Mouse (Mus musculus): ENCODE data around the gene Dnajc21.

GRCm38 (mm10) chr15:10515166-10515565, 44.9 kb upstream of the Dnajc21 start:
- TF ChIP-seq POLR2A (IDR thresholded peaks at IDR 0.05; ENCODE audit: control insufficient read depth, low read depth, low read length) (no peak), CTCF (IDR thresholded peaks at IDR 0.05; ENCODE audit: control insufficient read depth, insufficient read depth, insufficient replicate concordance, low read depth, low read length) (no peak)

Data from testis, adult 2 months (tissue).